Mouse (Mus musculus): Measurements from ENCODE around the gene Clpb.

GRCm38 (mm10) chr7:101752346-101752745 is 88.9 kb downstream of the Clpb start:
- no peak for TF ChIP-seq GATA1 (IDR thresholded peaks at IDR 0.05; ENCODE audit: low read length)
- no peak for TF ChIP-seq TAL1 (IDR thresholded peaks at IDR 0.05; ENCODE audit: low read length)
